ENCODE assay signal across 8 mouse cellular contexts in genomic region chr4:116650924-116651796, GRCm38 (mm10). TPM values are rescaled to one million over a fixed set of nuclear protein-coding genes. Genes with fewer than 3 reads are reported as not detected.
A peak's percentile ranks its signal among the peaks of the same experiment; 100 is the strongest.
DNase-seq lines count a peak whose midpoint lies in the region; ATAC-seq and TF ChIP-seq lines count a peak whose summit lies in the region.

Gene Akr1a1 (minus strand): TSS chr4:116651680.

- peaks cover 7 to 35% of the 10 kb centered on the region in 2 experiments for H3K36me3 ChIP-seq in MEL (ENCODE audit: control insufficient read depth in 1 of 2, insufficient read depth in 2 of 2, low read length in 2 of 2)
- H3K36me3 ChIP-seq in lung, embryonic 16.5 days (ENCODE audit: control insufficient read depth, insufficient read depth, low read length): peaks cover 3% of the 10 kb centered on the region; the same call in 1 of the 2 replicates

- H3K9me3 ChIP-seq in MEL (replicated peaks; ENCODE audit: insufficient read depth, low read length): no peaks in the 10 kb centered on the region
- H3K9me3 ChIP-seq in lung, embryonic 16.5 days (ENCODE audit: control insufficient read depth, low read length): no peaks in the 10 kb centered on the region

- TF ChIP-seq POLR2A in MEL (IDR thresholded peaks at IDR 0.05; ENCODE audit: control insufficient read depth in 1 of 2, insufficient read depth in 1 of 2, low read depth in 1 of 2, low read length in 2 of 2, poor library complexity in 1 of 2): peak; percentile 77 to 85; a peak in 3 of 4 replicates
- TF ChIP-seq POLR2A in cerebellum, adult 2 months (IDR thresholded peaks at IDR 0.05; ENCODE audit: borderline replicate concordance, insufficient read depth, low read length): peak; percentile 73; the same call in 1 of the 2 replicates

- TF ChIP-seq EP300 in MEL (IDR thresholded peaks at IDR 0.05; ENCODE audit: low read depth in 1 of 2, low read length in 2 of 2): no peak

- no peak for TF ChIP-seq RAD21 in MEL (IDR thresholded peaks at IDR 0.05; ENCODE audit: low read depth, low read length)

- WGBS in cerebellum, adult 2 months: under 1% methylated on average over 39 of the region's 39 CpGs
- under 1% methylated on average over 37 of the region's 39 CpGs for WGBS in lung, embryonic 16.5 days

- peak within 1 kb of the TSS; percentile 81 to 84 for H3K4me3 ChIP-seq in MEL (ENCODE audit: control insufficient read depth in 1 of 2, insufficient read depth in 1 of 2, low read depth in 2 of 2, low read length in 2 of 2)
- H3K4me3 ChIP-seq in cerebellum, adult 2 months (replicated peaks; ENCODE audit: insufficient read depth, low read depth, low read length): peak within 1 kb of the TSS; percentile 99
- H3K4me3 ChIP-seq in lung, embryonic 16.5 days (ENCODE audit: low read length): peak within 1 kb of the TSS; percentile 95

- TF ChIP-seq CTCF in MEL (IDR thresholded peaks at IDR 0.05 in 2 of 3, conservative IDR thresholded peaks at IDR 0.05 in 1 of 3; ENCODE audit: control insufficient read depth in 1 of 3, insufficient read depth in 1 of 3, low read depth in 2 of 3, low read length in 3 of 3, poor library complexity in 1 of 3, severe bottlenecking in 1 of 3): no peak
- no peak for TF ChIP-seq CTCF in cerebellum, adult 2 months (IDR thresholded peaks at IDR 0.05; ENCODE audit: borderline replicate concordance, insufficient read depth, low read depth, low read length)

- H3K27me3 ChIP-seq in MEL (ENCODE audit: control insufficient read depth in 1 of 2, insufficient read depth in 2 of 2, low read length in 2 of 2): no peaks in the 10 kb centered on the region
- no peaks in the 10 kb centered on the region for H3K27me3 ChIP-seq in cerebellum, adult 2 months (ENCODE audit: control insufficient read depth, insufficient read depth, low read length)
- H3K27me3 ChIP-seq in lung, embryonic 16.5 days (ENCODE audit: control insufficient read depth, insufficient read depth, low read depth, low read length): no peaks in the 10 kb centered on the region

- peaks cover 5 to 18% of the 10 kb centered on the region in 2 experiments; a peak in 3 of 4 replicates for H3K4me1 ChIP-seq in MEL (ENCODE audit: control insufficient read depth in 1 of 2, insufficient read depth in 2 of 2, low read length in 2 of 2)
- peaks cover 4% of the 10 kb centered on the region; the same call in 1 of the 2 replicates for H3K4me1 ChIP-seq in cerebellum, adult 2 months (ENCODE audit: control insufficient read depth, insufficient read depth, low read length)
- peaks cover 16% of the 10 kb centered on the region for H3K4me1 ChIP-seq in lung, embryonic 16.5 days (replicated peaks; ENCODE audit: control insufficient read depth, insufficient read depth, low read length)

- peaks cover 43% of the 10 kb centered on the region for H3K79me2 ChIP-seq in MEL (ENCODE audit: control insufficient read depth, insufficient read depth, low read length, poor library complexity)

- H3K9ac ChIP-seq in MEL (ENCODE audit: control insufficient read depth, low read depth, low read length, poor library complexity, severe bottlenecking): peak within 1 kb of the TSS; percentile 88
- H3K9ac ChIP-seq in lung, embryonic 16.5 days (ENCODE audit: low read length): peak within 1 kb of the TSS; percentile 98

- ATAC-seq in hematopoietic stem cell, adult 5-6 weeks (replicated peaks in 1 of 2; ENCODE audit: insufficient read depth in 1 of 2, low FRiP score in 2 of 2, low TSS enrichment in 1 of 2, low read depth in 1 of 2, poor library complexity in 2 of 2, severe bottlenecking in 2 of 2): peak; percentile 89 to 94
- peak; percentile 100 for ATAC-seq in lung, embryonic 16.5 days (ENCODE audit: low read depth)

- H3K27ac ChIP-seq in MEL (ENCODE audit: control insufficient read depth, low read depth, low read length): peak within 1 kb of the TSS; percentile 55
- H3K27ac ChIP-seq in cerebellum, adult 2 months (ENCODE audit: insufficient read depth, low read length): peak within 1 kb of the TSS; percentile 86
- H3K27ac ChIP-seq in lung, embryonic 16.5 days (ENCODE audit: low read length): peak within 1 kb of the TSS; percentile 93

- peak within 1 kb of the TSS; percentile 88 for H3K4me2 ChIP-seq in lung, embryonic 16.5 days (ENCODE audit: low read depth, low read length)

- DNase-seq in MEL (ENCODE audit: low read depth, low spot score): peak; percentile 96
- DNase-seq in cerebellum, adult 2 months: peak; percentile 91 to 92
- DNase-seq in forelimb bud, embryonic 11.5 days (ENCODE audit: low read depth, low spot score): peak; percentile 90
- DNase-seq in layer of hippocampus, adult 9-10 months (ENCODE audit: low spot score): peak; percentile 91
- peak; percentile 87 for DNase-seq in ovary, postnatal 10 days (ENCODE audit: low spot score)
- peak; percentile 81 to 82 for DNase-seq in thymus, postnatal 10 days (ENCODE audit: low spot score in 2 of 2)

TF ChIP-seq in MEL, 35 proteins besides CTCF, POLR2A, EP300 and RAD21:
- peak; percentile 93 for TF ChIP-seq HCFC1 (IDR thresholded peaks at IDR 0.05; ENCODE audit: low read depth, low read length)
- TF ChIP-seq UBTF (IDR thresholded peaks at IDR 0.05; ENCODE audit: borderline replicate concordance, insufficient read depth, low read depth, low read length): no peak
- no peak for TF ChIP-seq ZC3H11A (IDR thresholded peaks at IDR 0.05; ENCODE audit: low read depth, low read length)
- peak; percentile 32; the same call in 1 of the 2 replicates for TF ChIP-seq ELF1 (IDR thresholded peaks at IDR 0.05; ENCODE audit: low read depth, low read length)
- TF ChIP-seq CHD2 (IDR thresholded peaks at IDR 0.05; ENCODE audit: low read length): no peak
- no peak for TF ChIP-seq POLR2AphosphoS5 (IDR thresholded peaks at IDR 0.05; ENCODE audit: borderline replicate concordance, low read depth, low read length)
- 0 out of 2 replicates have a peak, but pooled peaks have one; percentile 23 for TF ChIP-seq ETS1 (IDR thresholded peaks at IDR 0.05; ENCODE audit: low read depth, low read length)
- TF ChIP-seq SMC3 (IDR thresholded peaks at IDR 0.05; ENCODE audit: low read depth, low read length): no peak
- TF ChIP-seq GABPA (IDR thresholded peaks at IDR 0.05; ENCODE audit: low read depth, low read length): peak; percentile 68; the same call in 1 of the 2 replicates
- no peak for TF ChIP-seq USF2 (IDR thresholded peaks at IDR 0.05; ENCODE audit: borderline replicate concordance in 1 of 2, insufficient read depth in 1 of 2, low read depth in 1 of 2, low read length in 2 of 2)
- TF ChIP-seq KAT2A (conservative IDR thresholded peaks at IDR 0.05; ENCODE audit: low read depth, low read length): peak; percentile 71; the same call in 1 of the 2 replicates
- TF ChIP-seq TBP (IDR thresholded peaks at IDR 0.05; ENCODE audit: low read depth, low read length): peak; percentile 94
- no peak; the same call in none of the 2 replicates for TF ChIP-seq ZMIZ1 (IDR thresholded peaks at IDR 0.05; ENCODE audit: low read depth, low read length)
- TF ChIP-seq MAZ (IDR thresholded peaks at IDR 0.05; ENCODE audit: low read depth, low read length): 0 out of 2 replicates have a peak, but pooled peaks have one; percentile 53
- TF ChIP-seq NRF1 (IDR thresholded peaks at IDR 0.05; ENCODE audit: insufficient read depth, low read depth, low read length, poor library complexity, severe bottlenecking): peak; percentile 73
- no peak for TF ChIP-seq JUND (IDR thresholded peaks at IDR 0.05; ENCODE audit: low read depth, low read length)
- no peak for TF ChIP-seq ZNF384 (IDR thresholded peaks at IDR 0.05; ENCODE audit: low read depth, low read length)
- no peak for TF ChIP-seq MEF2A (IDR thresholded peaks at IDR 0.05; ENCODE audit: extremely low read depth, insufficient replicate concordance, low read depth, low read length, poor library complexity, severe bottlenecking)
- no peak for TF ChIP-seq USF1 (IDR thresholded peaks at IDR 0.05; ENCODE audit: low read depth, low read length)
- no peak for TF ChIP-seq CHD1 (IDR thresholded peaks at IDR 0.05; ENCODE audit: low read depth, low read length)
- no peak for TF ChIP-seq ZKSCAN1 (IDR thresholded peaks at IDR 0.05; ENCODE audit: low read depth, low read length)
- no peak for TF ChIP-seq BHLHE40 (IDR thresholded peaks at IDR 0.05; ENCODE audit: borderline replicate concordance, low read depth, low read length)
- no peak for TF ChIP-seq MAFK (IDR thresholded peaks at IDR 0.05; ENCODE audit: borderline replicate concordance, low read depth, low read length)
- peak; percentile 94 for TF ChIP-seq NELFE (IDR thresholded peaks at IDR 0.05; ENCODE audit: low read depth, low read length)
- peak; percentile 93 for TF ChIP-seq POLR2AphosphoS2 (IDR thresholded peaks at IDR 0.05; ENCODE audit: low read length)
- TF ChIP-seq E2F4 (IDR thresholded peaks at IDR 0.05; ENCODE audit: borderline replicate concordance, low read depth, low read length): no peak
- TF ChIP-seq MYB (IDR thresholded peaks at IDR 0.05; ENCODE audit: low read depth, low read length): no peak
- peak; percentile 82 for TF ChIP-seq MXI1 (IDR thresholded peaks at IDR 0.05; ENCODE audit: low read depth, low read length)
- no peak for TF ChIP-seq TAL1 (IDR thresholded peaks at IDR 0.05; ENCODE audit: low read length)
- TF ChIP-seq SIN3A (IDR thresholded peaks at IDR 0.05; ENCODE audit: low read length): peak; percentile 63
- peak; percentile 39; the same call in 1 of the 2 replicates for TF ChIP-seq GATA1 (IDR thresholded peaks at IDR 0.05; ENCODE audit: low read depth, low read length)
- peak; percentile 78 for TF ChIP-seq TCF12 (IDR thresholded peaks at IDR 0.05; ENCODE audit: low read depth, low read length)
- peak; percentile 21; the same call in 1 of the 2 replicates for TF ChIP-seq MAX (IDR thresholded peaks at IDR 0.05; ENCODE audit: low read length)
- 0 out of 2 replicates have a peak, but pooled peaks have one; percentile 27 for TF ChIP-seq RCOR1 (IDR thresholded peaks at IDR 0.05; ENCODE audit: low read depth, low read length)
- peak; percentile 86 for TF ChIP-seq MYC (IDR thresholded peaks at IDR 0.05; ENCODE audit: low read depth, low read length)

RNA-seq across cellular contexts. Expression of gene Akr1a1, which starts in this region (rescaled TPM):
- 258 and 281 TPM in 2 replicates for total RNA-seq in MEL (2012; rRNA removed)
- 100 to 1,000 TPM in 1 of 2 experiments, not detected in 1; 358 TPM for polyA plus RNA-seq in MEL (2012; ENCODE audit: insufficient read depth in 1 of 2, insufficient read length in 2 of 2, low read depth in 1 of 2, low replicate concordance in 2 of 2, missing spikeins in 1 of 2)
- 526 and 550 TPM in 2 replicates for polyA plus RNA-seq in cerebellum, adult 2 months (2012; rRNA removed)
- total RNA-seq in hematopoietic stem cell, adult 5-6 weeks (2017): 341 and 616 TPM in 2 replicates
- polyA plus RNA-seq in lung, embryonic 16.5 days (2015; fragmentation: Nextera tagmentation; extraction: Ambion mirVana): 817 and 840 TPM in 2 replicates

Comparison
In these comparisons a context has a peak if more than half of its experiments do, and no peak if none do; other contexts are left out.
1. Peak in every context shown above with its lines: DNase-seq, ATAC-seq, H3K4me3 ChIP-seq and H3K27ac ChIP-seq.